19 mouse cellular contexts compared by ENCODE assay signal in the genomic region with DNA sequence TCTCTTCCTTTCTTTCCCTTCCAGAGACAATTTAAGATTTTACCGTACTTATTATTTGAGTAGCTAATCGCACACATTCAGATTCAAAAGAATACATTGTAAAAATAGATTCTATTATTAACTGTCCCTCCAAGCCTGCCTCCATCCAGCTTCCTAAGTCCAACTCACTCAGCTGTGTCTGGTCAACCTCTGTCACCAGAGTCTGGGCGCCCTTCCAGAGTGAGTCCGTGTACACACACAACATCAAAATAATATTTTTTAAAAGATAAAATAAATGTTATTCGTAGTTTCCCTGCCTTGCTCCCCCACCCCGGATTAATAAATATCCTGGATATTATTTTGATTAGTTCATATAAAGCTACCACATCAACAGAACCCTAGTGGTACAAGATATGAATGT.
DNase-seq lines count a peak whose midpoint lies in the region; ATAC-seq lines count a peak whose summit lies in the region.
"Had no signal": no experiment of that assay in that cellular context is flagged by ENCODE, and none has a peak within 500 bp of the region (broad histone marks: within the 10 kb centered on the region; RNA-seq: fewer than 3 reads in every experiment).

No protein-coding gene starts in this region.

- no peak for ATAC-seq in kidney, embryonic 15.5 days (replicated peaks; ENCODE audit: low FRiP score)
- ATAC-seq: forebrain, embryonic 14.5 days; intestine, postnatal 0 days; midbrain, embryonic 13.5 days had no signal

- H3K9me3 ChIP-seq in kidney, embryonic 15.5 days (replicated peaks) = no peaks in the 10 kb centered on the region
- H3K9me3 ChIP-seq: hindbrain, embryonic 12.5 days; liver, embryonic 15.5 days; midbrain, embryonic 13.5 days had no signal

- no peak overlapping the region for H3K9ac ChIP-seq in kidney, embryonic 15.5 days
- H3K9ac ChIP-seq: hindbrain, embryonic 12.5 days; liver, embryonic 15.5 days; midbrain, embryonic 13.5 days had no signal

- H3K4me2 ChIP-seq in kidney, embryonic 15.5 days = no peak overlapping the region
- H3K4me2 ChIP-seq: hindbrain, embryonic 12.5 days; liver, embryonic 15.5 days; midbrain, embryonic 13.5 days had no signal

- H3K27ac ChIP-seq in kidney, embryonic 15.5 days = no peak overlapping the region
- H3K27ac ChIP-seq: liver, embryonic 15.5 days; midbrain, embryonic 13.5 days; stomach, postnatal 0 days had no signal

- H3K4me1 ChIP-seq in kidney, embryonic 15.5 days = no peaks in the 10 kb centered on the region
- H3K4me1 ChIP-seq: liver, embryonic 15.5 days; megakaryocyte, embryonic 14.5 days had no signal

- H3K27me3 ChIP-seq in kidney, embryonic 15.5 days = no peaks in the 10 kb centered on the region
- H3K27me3 ChIP-seq: hindbrain, embryonic 12.5 days; liver, embryonic 15.5 days; midbrain, embryonic 13.5 days had no signal

- peak; percentile 16 to 41 for DNase-seq in heart, adult 18-20 months
- DNase-seq in heart, adult 8-10 months (ENCODE audit: low spot score) = no peak
- peak; percentile 38 for DNase-seq in kidney, adult 18-20 months
- peak; percentile 42 to 52 for DNase-seq in kidney, adult 8-10 months
- DNase-seq in kidney, postnatal 25 days = peak; percentile 74 to 75
- no peak for DNase-seq in adrenal gland, adult 18-20 months (ENCODE audit: low spot score in 2 of 2)
- DNase-seq: adrenal gland, postnatal 25 days; cerebellum, adult 8-10 months; gastrocnemius, postnatal 10 days; thymus, adult 2 months; thymus, postnatal 4 days had no signal

- H3K36me3 ChIP-seq in kidney, embryonic 15.5 days = no peaks in the 10 kb centered on the region
- H3K36me3 ChIP-seq: liver, embryonic 15.5 days; midbrain, embryonic 13.5 days had no signal

- H3K4me3 ChIP-seq in kidney, embryonic 15.5 days (replicated peaks) = no peak overlapping the region
- H3K4me3 ChIP-seq: hindbrain, embryonic 12.5 days; liver, embryonic 15.5 days; megakaryocyte, embryonic 14.5 days; midbrain, embryonic 13.5 days had no signal

- WGBS in kidney, embryonic 15.5 days = 78% methylated on average over 6 of the region's 6 CpGs

Comparison
In these comparisons a context has a peak if more than half of its experiments do, and no peak if none do; other contexts are left out.
1. DNase-seq: peak in heart, adult 18-20 months (2 of 2), kidney, adult 18-20 months (single experiment), kidney, adult 8-10 months (2 of 2) and kidney, postnatal 25 days (2 of 2); none in heart, adult 8-10 months (single experiment) and adrenal gland, adult 18-20 months (0 of 2).